Mouse (Mus musculus): ENCODE results near the gene Cstb.

Gene Cstb

GRCm38 (mm10) chr10:78417888-78418287 lies 7.6 kb upstream of the Cstb start:
- no peak for DNase-seq (ENCODE audit: low spot score in 2 of 2)

GRCm38 (mm10) chr10:78418791-78419190 lies 6.7 kb upstream of the Cstb start:
- no peak for DNase-seq (ENCODE audit: low spot score in 2 of 2)

GRCm38 (mm10) chr10:78420929-78421328 lies 4.5 kb upstream of the Cstb start:
- DNase-seq (ENCODE audit: low spot score in 2 of 2), result no peak

- DNase-seq (ENCODE audit: low spot score in 2 of 2), result no peak
Measured at GRCm38 (mm10) chr10:78422614-78423013, 2.9 kb upstream of the Cstb start.

- DNase-seq (ENCODE audit: low spot score in 2 of 2), result no peak
Measured at GRCm38 (mm10) chr10:78426117-78426735, 757 bp downstream of the Cstb start.

- no peak for DNase-seq (ENCODE audit: low spot score in 2 of 2)
Measured at GRCm38 (mm10) chr10:78428070-78428469, 2.6 kb downstream of the Cstb start.

GRCm38 (mm10) chr10:78429180-78429579 lies 3.7 kb downstream of the Cstb start:
- no peak for DNase-seq (ENCODE audit: low spot score in 2 of 2)

- DNase-seq (ENCODE audit: low spot score in 2 of 2), result no peak
Measured at GRCm38 (mm10) chr10:78429776-78430175, 4.3 kb downstream of the Cstb start.

GRCm38 (mm10) chr10:78432853-78433252 lies 7.4 kb downstream of the Cstb start:
- no peak for DNase-seq (ENCODE audit: low spot score in 2 of 2)

GRCm38 (mm10) chr10:78438094-78438493 lies 12.6 kb downstream of the Cstb start:
- DNase-seq (ENCODE audit: low spot score in 2 of 2), result peak; percentile 83 to 96

GRCm38 (mm10) chr10:78439550-78439949 lies 14.1 kb downstream of the Cstb start:
- DNase-seq (ENCODE audit: low spot score in 2 of 2), result no peak

GRCm38 (mm10) chr10:78439990-78440389 lies 14.5 kb downstream of the Cstb start:
- DNase-seq (ENCODE audit: low spot score in 2 of 2), result no peak

- no peak for DNase-seq (ENCODE audit: low spot score in 2 of 2)
Measured at GRCm38 (mm10) chr10:78440812-78441211, 15.3 kb downstream of the Cstb start.

- no peak for DNase-seq (ENCODE audit: low spot score in 2 of 2)
Measured at GRCm38 (mm10) chr10:78441606-78442005, 16.1 kb downstream of the Cstb start.

- no peak for DNase-seq (ENCODE audit: low spot score in 2 of 2)
Measured at GRCm38 (mm10) chr10:78442292-78442691, 16.8 kb downstream of the Cstb start.

- DNase-seq (ENCODE audit: low spot score in 2 of 2), result no peak
Measured at GRCm38 (mm10) chr10:78446195-78446594, 20.7 kb downstream of the Cstb start.

- DNase-seq (ENCODE audit: low spot score in 2 of 2), result no peak
Measured at GRCm38 (mm10) chr10:78447396-78447795, 21.9 kb downstream of the Cstb start.

GRCm38 (mm10) chr10:78450761-78451160 lies 25.3 kb downstream of the Cstb start:
- DNase-seq (ENCODE audit: low spot score in 2 of 2), result no peak

- DNase-seq (ENCODE audit: low spot score in 2 of 2), result no peak
Measured at GRCm38 (mm10) chr10:78452641-78453040, 27.2 kb downstream of the Cstb start.

- no peak for DNase-seq (ENCODE audit: low spot score in 2 of 2)
Measured at GRCm38 (mm10) chr10:78456696-78457095, 31.2 kb downstream of the Cstb start.

- DNase-seq (ENCODE audit: low spot score in 2 of 2), result peak; percentile 68 to 81
Measured at GRCm38 (mm10) chr10:78457495-78458347, 32.3 kb downstream of the Cstb start.

GRCm38 (mm10) chr10:78458348-78459111 lies 33.1 kb downstream of the Cstb start:
- DNase-seq (ENCODE audit: low spot score in 2 of 2), result no peak

Data from spleen, postnatal 4 days (tissue).